Mouse (Mus musculus): ENCODE data around the gene Parva.

The Parva gene

DNA sequence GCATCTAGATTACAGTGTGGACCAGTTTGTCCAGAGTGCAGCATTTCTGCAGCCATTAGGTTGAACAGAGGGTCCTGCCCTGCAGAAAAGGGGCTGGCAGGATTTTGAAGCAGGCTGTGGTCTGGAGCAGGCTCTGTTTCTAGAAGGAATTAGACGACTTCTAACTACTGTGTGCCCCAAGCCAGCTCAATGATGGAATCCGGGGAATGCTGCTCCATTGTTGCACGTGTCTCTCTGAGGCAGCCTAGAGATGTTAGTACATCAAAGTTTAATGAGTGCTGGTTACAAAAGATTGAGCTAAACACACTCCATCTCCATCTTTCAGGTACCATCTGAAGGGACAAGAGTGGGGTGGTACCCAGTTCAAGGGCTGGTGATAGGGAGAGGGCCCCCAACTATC is 85.0 kb downstream of the Parva start:
- in situ Hi-C loops (cut with MboI): no loop called here

DNA sequence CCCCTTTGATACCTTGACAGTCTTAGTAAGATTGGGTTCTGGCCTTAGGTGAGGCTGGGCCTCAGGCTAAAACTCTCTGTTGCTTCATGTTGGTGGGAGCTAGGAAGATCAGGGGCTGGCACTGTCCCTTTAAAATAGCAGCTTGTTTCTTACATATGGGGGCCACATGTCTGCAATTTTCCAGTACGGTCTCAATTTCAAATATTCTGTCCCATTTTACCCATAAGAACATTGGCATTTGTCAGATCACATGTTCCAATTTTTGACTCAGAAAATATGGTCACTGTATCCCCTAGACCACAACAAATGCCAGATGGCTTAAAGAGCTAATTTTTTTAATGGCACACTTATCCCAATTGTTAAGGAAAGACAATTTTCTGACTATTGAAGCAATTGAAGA is 85.6 kb downstream of the Parva start:
- in situ Hi-C loops (cut with MboI): no loop called here

DNA sequence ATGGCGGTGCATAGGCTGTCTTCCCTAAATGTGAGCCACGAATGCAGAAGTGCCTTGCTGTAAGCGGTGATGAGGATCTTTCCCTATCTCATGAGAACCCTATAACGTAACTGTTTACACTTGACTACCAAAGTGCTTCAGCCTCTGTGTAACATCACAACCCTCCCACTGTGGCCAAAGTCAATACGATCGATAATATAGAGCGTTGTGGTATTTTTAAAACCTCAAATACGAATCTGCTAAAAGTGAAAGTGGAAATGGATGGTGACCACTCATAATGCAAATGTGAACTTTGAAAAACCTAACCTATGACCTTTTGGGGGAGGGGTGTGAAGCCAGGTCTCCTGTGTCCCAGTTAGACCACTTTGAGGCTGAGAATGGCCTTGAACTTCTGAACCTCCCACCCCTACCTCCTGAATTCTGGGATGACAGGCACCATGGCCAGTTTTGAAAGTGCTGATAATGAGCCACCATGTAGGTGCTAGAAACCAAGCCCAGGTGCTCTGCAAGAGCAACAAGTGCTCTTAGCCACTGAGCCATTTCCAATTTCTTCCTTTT is 87.4 kb downstream of the Parva start:
- in situ Hi-C loops (cut with MboI): no loop called here

DNA sequence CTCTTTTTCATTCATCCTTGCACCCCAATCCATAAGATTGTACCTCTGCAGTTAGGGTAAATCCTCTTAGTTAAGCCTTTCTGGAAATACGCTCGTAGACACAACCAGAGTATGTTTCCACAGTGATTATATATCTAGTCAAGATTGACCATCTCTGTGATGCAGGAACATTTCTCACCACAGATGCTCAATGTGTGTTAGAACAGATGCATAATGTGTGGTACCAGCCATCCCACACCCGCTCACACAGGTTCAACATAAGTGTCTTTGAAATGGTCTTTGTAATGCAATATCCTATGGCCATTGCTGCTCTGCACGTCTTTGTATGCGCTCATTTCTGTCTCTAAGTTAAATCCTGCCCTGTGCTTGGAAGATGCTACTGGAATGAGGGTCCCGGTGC is 98.2 kb downstream of the Parva start:
- in situ Hi-C loops (cut with MboI): no loop called here

DNA sequence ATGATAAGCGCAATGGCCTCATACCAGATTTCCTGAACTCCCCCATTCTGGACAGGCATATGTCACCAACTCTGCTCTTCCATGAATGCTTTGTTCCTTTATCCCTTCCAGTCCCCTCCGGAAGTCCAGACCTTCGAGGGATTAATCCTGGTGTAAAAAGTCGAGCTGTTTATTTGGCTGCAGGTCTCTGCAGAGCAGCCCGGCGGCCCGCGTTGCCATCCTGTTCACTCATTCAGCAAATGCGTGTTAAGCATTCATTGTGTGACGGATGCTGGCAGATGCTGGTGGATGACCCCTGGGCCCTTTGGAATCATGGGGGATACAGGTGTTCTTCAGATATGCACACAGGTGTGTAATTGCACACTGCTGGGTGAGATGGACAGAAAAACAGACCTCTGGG is 98.9 kb downstream of the Parva start:
- in situ Hi-C loops (cut with MboI): no loop called here

DNA sequence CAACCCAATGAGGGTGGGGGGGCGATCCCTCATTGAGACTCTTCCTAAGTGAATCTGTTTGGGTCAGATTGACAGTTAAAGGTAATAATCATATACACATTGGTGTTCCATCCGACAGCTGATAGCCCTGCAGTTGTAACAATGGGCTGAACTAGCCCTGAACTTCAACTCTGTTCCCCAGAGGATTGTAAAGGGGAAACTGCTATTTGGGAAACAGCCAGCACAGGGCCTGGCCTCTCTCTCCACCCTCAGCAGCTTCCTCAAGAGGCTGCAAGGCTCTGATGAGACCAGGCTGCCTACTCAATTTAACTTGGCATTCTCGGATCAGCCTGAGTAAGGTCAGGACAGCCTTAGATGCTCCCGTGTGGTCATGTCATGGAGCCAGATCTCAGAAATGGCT is 99.9 kb downstream of the Parva start:
- in situ Hi-C loops (cut with MboI): no loop called here

DNA sequence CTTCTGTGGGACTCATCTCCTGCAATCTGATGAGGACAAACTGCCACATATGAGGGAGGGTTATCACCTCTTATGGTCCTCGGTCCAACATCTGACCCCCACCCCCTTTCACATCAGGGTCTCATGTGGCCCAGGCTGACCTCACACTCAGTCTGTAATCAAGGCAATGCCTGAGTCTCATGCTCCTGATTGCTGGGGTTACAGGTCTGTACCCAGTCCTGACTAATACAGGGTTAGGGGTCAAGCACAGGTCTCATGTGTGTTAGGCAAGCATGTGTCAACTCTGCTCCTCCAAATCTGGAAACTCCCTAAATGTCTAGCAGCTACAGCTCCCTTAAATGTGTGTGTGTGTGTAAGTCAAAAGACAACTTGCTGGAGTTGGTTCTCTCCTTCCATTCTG is 100.8 kb downstream of the Parva start:
- in situ Hi-C loops (cut with MboI): no loop called here

DNA sequence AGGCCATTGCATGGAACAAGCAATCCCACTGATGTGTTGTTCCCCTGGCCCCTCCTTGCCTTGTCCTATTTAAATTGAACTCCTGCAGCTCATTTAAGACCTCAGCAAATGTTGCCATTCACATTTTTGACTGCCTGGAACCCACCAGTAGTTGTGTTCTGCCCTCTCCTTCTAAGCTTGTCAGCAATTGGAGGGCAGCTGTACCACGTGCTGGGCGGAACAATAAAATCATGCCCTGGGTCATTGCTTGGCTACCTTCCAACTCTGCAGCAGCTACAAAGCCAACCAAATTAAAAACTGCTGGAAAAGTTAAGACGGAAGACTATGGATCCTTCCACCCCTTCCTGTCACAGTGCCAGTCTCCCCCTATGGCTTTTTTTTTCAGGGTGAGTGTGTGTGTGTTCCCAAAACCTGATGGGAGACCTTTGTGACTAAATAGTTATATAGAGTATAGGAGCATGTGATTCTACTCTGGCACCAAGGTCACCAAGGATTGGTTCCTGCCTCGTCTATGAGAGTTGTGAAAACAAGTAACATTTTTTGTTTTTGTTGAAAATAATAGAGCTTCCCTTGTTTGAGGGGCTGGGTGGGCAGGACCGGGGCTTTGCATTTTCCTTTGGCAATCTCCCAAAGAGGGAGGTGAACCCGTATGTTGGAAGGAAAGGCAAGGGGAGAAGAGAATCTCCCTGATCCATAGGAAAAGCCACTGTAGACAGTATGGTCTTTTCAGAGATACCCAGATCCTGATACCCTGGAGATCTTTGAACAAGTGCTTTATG is 101.5 kb downstream of the Parva start:
- in situ Hi-C loops (cut with MboI): no loop called here

DNA sequence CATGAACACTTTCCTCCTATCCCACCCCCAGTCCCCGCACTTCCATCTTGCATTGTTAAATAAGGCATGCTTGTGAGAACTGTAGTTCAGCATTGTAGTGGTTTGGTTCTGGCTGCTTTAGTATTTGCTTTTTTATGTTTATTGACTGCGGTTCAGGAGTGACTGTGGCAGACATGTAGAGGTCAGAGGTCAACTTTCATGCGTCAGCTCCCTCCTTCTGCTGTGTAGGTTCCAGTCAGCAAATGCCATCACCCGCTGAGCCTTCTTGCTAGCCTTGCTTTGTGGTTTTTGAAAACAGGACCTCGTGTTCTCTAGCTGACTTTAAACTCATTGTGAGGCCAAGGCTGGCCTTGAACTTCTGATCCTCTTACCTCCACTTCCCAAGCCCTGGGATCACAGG is 103.6 kb downstream of the Parva start:
- in situ Hi-C loops (cut with MboI): no loop called here

DNA sequence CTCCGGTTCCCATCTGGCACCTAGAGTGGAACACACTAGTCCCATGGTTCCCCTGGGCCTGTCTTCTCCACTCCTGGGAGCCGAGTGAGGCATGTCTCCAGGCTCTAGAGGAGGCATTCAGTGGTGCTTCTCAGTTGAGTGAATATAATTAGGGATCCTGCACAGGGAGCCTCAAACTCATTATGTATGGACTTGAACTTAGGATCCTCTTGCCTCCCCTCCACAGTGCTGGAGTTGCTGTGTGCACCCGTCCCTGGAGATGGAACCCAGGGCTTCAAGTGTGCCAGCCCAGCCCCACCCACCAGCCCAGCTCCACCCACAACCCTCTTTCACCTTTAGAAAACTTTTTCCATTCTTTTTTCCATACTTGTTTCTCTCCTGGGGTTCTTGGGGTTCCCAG is 106.8 kb downstream of the Parva start:
- in situ Hi-C loops (cut with MboI): no loop called here

DNA sequence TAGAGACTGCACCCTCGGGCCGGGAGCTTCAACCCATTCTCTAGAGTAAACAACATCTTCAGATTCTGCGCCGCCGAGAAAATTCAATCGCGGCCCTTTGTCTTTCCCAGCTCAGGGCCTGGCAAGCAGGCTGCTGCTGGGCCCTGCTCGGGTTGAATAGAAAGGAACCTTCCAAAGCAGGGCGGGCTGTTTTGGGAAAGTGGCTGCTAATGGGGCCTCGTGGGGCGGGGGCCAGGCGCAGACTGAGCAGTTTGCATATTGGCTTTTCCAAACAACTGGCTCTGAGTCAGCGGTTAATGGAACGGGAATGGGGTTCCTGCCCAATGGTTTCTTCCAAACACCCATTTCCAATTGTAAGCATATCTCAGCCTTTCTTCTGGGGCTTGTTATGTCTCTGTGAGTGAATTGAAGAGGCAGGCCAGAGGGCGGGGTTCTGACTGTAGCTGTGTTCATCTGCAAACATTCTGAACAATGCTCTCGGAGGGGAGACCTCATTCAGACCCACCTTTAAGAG is 108.2 kb downstream of the Parva start:
- in situ Hi-C loops (cut with MboI): no loop called here

DNA sequence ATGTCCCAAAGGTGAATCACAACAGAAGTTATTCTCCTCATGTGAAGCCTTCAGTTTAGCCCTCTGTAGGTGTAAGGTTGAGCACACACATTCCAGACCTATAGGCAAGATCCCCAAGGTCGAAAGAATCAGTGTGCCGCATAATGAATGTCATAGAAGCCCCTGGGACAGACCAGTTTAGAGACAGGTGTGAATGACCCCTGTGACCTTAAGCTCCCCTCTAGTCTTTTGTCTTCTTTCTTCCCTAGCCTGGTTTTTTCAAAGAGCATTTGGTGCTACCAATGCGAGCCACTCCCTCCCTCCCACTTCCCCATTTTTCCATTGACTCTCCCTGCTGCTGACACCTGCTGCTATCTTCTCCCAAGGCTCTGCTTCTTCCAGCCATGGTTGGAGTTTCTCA is 121.8 kb downstream of the Parva start:
- in situ Hi-C loops (cut with MboI): no loop called here

DNA sequence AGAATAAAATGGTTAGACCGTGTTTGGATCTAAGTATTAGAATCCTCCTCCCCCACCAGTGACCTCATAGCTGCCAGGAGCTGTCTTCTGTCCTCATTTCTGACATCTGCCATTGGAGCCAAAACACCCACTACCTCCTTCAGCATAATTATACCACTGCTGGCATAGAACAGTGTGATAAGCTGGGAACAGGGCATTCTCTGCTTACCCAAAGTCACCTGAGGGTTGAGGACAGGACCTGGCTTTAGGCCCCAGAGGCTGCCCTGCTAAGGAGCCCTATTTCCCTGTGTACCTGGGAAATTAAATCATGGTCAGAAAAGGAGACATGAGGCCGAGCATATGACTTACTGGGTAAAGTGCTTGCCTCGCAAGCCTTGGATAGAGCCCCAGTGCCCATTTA is 134.2 kb downstream of the Parva start:
- in situ Hi-C loops (cut with MboI): no loop called here

DNA sequence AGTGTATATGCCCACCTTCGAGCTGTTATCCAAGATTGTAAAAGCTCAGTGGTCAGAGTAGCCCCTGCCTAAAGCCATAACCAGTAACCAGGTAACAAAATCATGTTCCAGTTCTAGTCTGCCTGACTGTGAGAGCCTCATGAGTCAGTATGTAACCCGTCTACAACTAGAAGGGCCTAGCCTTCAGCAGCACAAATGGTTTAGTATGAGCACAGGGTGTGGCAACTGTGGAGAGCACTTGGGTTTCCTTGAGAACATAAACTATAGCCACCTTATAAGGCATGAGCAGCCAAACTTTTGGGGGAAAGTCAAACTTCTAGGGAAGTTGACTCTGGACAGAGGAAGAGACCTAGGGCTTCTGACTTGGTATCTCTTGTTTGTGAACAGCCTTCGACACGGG is 139.7 kb downstream of the Parva start:
- in situ Hi-C loops (cut with MboI): no loop called here

DNA sequence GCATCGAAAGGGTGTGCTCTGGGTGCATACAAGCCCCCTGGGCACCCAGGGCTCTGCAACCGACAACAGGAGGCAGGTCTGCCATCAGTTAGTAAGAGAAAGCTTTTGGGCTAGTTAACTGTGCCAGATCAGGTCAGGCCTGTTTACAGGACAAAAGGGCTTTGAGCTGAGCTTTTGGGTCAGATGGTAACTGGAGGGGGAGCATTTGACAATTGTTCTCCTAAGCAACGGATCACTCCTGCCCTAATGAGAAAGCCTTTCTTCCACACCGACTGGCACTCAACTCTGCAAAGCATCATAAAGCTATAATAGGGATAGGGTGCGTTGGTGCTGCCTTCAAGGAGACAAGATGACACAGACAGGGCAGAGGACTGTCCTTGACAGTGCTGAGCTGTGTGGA is 141.7 kb downstream of the Parva start:
- in situ Hi-C loops (cut with MboI): no loop called here

DNA sequence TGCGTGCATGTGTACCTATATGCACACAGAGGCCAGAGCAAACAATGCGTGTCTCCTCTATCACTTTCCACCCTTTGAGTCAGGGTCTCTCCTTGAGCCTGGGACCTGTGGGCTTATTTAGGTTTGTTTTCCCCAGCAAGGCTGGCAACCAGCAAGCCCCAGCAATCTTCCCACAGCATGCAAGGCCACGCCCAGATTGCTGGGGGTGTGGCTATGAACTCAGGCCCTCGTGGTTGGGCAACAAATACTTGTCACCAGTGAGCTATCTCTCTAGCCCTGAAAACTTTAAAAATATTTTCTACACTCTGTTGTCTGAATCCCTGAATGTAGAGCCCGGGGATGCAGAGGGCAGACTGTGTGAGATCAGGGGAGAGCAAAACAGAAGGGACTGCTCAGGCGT is 154.3 kb downstream of the Parva start:
- in situ Hi-C loops (cut with MboI): no loop called here

DNA sequence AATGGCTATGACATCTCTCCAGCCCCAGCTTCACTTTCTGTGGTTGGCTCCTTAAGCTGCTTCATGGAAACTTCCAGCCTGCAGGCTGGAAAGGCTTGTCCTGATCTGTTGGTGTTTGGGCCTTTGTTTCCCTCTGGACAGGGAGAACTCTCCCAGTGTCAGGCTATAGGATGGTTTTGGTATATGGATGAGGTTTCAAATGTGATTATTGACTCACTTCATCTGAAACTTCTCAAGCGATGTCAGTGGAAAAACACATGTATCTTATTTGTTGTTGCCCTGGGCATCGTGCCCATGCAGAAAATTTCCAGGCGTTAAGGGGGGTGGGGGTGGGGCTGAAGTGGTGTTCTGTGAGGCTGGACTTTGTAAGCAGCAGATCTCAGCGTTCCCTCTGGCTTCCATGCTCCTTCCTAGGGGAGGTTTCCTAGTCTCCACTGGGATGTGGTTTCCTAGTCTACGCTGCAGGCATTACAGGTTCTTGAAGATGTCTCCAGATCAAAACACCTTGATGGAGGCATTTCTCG is 155.6 kb downstream of the Parva start:
- in situ Hi-C loops (cut with MboI): no loop called here

DNA sequence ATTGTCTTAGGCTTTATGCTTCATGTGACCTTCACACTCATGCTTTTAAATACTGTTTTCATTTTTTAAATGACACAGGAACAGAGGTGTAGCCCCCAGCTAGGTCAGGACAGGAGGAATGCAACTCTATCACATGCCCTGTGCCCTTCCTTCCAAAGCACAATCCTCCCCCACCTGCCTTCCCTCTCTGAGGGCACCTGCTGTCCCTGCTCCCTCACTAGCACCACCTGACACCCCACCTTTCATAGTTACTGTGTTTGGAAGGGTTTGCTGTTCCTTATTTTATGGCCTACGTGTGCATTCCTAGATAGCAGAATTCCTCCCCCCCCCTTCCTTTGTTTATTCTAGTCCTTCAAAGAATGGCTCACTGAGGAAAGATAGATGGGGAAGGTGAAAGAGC is 160.1 kb downstream of the Parva start:
- in situ Hi-C loops (cut with MboI): no loop called here

DNA sequence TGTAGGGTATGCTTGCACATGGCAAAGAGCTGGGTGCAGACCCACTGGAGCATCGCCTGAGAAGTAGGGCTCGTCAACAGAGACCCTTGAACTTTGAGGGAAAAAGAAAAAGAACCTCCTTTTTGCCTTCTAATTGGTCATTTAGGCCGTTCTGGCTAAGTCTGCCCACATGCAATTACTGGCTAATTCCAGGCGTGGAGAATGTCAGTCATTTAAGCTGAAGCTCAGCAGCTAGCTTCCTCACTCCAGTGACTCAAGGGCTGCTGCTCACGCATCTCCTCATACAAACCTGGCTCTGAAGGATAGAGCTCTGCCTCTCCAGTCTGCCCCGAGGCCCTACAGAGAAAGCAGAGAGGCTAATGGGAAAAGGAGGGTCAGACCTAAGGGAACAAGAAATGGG is 162.2 kb downstream of the Parva start:
- in situ Hi-C loops (cut with MboI): no loop called here

DNA sequence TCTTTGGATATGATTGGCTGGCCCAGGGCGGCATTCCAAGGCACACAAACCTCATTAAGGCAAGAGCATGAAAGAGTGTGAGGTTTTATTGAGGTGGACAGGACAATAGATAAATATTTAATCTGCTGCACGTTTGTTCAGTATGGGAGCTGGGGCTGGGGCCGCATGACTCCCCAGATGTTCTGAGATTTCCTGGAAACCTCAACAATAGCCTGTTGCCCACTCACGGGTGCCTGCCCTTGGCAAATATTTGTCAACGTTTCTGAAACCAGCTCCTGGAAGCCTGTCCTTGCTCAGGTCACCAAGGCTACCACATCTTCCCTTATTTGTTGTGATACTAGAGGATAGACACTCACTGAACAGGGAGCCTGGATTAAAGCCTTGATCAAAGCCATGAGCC is 166.3 kb downstream of the Parva start:
- in situ Hi-C loops (cut with MboI): no loop called here

DNA sequence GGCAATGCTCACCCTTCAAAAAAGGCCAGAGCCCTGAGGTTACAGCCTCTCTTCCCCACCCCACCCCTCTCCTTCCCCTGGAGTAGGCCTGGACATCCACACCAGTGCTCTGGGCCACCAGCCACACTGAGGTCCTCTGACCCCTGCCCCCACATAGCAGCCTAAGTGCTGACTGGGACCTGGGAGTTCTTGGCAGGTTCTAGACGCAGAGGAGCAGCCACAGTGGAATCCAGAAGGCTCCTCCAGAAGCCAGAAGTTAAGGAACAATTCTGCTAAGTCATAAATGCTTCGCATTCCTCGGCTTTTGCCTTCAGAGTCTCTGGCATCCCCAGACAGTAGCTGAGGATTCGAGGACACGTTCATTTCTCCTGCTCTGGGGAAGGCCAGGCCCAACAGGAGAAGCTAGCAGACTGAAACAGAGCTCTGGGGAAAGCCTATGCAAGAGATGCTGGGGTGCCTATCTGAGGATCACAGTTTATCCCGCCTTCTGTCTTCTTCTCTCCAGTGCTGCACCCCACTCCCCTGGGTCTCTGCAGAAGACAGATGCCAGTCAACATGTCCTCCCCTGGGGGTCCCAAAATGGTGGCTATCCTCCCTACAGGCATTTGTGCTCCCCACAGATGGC is 168.0 kb downstream of the Parva start:
- in situ Hi-C loops (cut with MboI): no loop called here

DNA sequence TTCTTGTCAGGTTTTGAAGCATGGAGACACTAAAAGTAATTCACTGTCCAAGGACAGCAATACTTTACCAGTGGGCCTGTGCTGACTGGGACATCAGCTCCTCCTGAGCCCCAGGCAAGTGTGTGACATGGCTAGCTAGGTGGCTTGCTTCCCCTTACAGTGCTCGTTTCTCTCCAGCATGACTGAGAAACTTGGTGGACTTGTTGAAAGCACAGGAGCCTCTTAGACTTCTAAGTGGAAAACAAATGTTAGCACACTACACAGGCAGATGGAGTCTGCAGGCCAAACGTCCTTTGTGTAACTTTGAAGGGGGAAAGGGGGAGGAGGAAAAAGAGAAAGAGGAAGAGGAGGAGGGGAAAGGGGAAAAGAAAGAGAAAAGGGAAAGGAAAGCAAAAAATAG is 172.3 kb downstream of the Parva start:
- in situ Hi-C loops (cut with MboI): no loop called here

DNA sequence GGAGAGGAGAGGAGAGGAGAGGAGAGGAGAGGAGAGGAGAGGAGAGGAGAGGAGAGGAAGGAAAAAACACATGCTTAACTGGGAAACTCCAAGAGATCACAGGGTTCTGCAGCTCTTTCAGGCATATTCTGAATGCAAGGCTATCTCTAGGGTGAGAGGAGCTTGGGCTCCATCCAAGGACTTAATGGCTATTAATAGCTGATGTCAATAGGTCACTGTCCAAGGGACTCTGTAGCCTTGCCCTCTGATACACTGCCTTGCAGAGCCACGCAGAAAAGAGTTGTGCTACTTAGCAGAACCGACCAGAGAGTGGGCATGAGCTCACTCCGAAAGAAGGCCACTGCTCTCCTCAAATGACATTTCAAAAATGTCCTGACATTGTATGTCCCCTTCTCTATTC is 172.9 kb downstream of the Parva start:
- in situ Hi-C loops (cut with MboI): no loop called here
